Mouse (Mus musculus) right cerebral cortex, postnatal 10 days (tissue): ENCODE results near the gene Pid1.

Source experiments
- DNase-seq, 2 experiments: peaks; one replicate each; pipeline ENCODE4 v3.0.0; 2021; ENCODE audit warnings: low spot score in 2 of 2

Pid1 gene

GRCm38 (mm10) chr1:84077023-84077422 is 287.0 kb downstream of the Pid1 start:
- DNase-seq = no peak

DNA sequence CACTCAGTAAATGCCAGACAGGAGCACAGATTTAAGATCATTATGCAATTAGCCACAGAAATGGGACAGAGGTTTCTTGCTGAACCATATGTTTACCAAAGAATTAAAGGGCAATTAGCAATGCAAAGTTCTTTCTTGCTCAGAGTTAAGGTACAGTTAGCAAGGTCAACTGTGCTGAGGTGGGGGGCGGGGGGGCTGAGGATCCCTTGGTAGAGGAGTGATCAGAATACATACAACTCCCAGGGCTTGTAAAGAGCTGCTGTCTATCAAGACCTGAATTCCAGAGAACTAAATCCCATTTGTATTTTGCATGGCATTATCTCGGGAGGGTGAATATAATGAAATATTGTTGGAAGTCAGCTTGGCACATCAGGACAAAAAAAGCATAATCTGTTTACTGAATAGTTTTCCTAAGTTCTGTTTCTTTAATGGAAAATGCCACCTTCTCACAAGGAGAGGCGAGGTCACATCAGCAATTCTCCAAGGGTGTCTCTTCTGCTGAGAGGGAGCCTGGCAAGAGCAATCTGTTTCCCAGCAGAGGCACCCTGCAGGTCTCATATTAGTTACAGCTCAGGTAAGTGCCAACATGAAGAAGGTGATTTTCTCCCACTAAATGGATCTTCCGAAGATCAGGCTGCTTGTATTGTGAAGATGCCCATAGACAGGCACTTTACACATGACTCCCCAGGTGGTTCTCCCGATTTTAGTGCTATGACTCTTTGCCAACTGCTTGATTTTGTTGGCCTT is 306.9 kb downstream of the Pid1 start:
- DNase-seq = no peak

- no peak for DNase-seq
Observed at GRCm38 (mm10) chr1:84056306-84056705, 307.7 kb downstream of the Pid1 start.

GRCm38 (mm10) chr1:84025746-84026145 is 338.2 kb downstream of the Pid1 start:
- DNase-seq = no peak

- DNase-seq = no peak
Observed at GRCm38 (mm10) chr1:84012871-84013375, 351.1 kb downstream of the Pid1 start.

DNA sequence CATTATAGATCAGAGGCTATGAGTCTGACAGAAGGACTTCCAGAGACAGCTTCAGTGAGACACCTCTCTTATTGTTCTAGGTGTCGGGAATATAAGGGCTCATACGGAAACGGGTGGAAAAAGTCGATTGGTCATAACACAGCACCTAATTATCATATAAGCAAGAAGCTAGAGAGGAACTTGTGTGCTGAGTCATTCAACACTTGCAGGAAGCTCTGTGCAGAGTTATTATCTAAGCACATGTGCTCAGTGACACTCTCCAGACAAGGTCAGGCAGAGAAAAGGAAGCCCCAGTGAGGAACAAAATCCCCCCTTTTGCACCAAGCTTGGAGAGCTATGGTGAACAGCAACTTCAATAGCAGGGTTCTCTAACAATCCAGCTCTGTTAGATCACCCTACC is 361.4 kb downstream of the Pid1 start:
- no peak for DNase-seq
